Mouse (Mus musculus) urinary bladder, postnatal 36 days (tissue): ENCODE measurements around the gene Ppp2r5e.
A peak's percentile ranks its signal among the peaks of the same experiment; 100 is the strongest.

Experiments used
- DNase-seq, 2 experiments: peaks; one replicate each; pipeline ENCODE4 v3.0.0; 2022; ENCODE audit warnings: low spot score in 2 of 2, mixed read lengths in 1 of 2

Ppp2r5e gene

GRCm38 (mm10) chr12:75577255-75577654, 18.8 kb downstream of the Ppp2r5e start:
- no peak for DNase-seq

GRCm38 (mm10) chr12:75572271-75572670, 23.8 kb downstream of the Ppp2r5e start:
- peak in 1 of 2 experiments; percentile 26 for DNase-seq

- DNase-seq, result no peak
Measured at GRCm38 (mm10) chr12:75570138-75570537, 25.9 kb downstream of the Ppp2r5e start.

GRCm38 (mm10) chr12:75567745-75568144, 28.3 kb downstream of the Ppp2r5e start:
- DNase-seq, result no peak

GRCm38 (mm10) chr12:75565756-75566155, 30.3 kb downstream of the Ppp2r5e start:
- DNase-seq, result no peak

GRCm38 (mm10) chr12:75564498-75564897, 31.5 kb downstream of the Ppp2r5e start:
- DNase-seq, result no peak

- DNase-seq, result no peak
Measured at GRCm38 (mm10) chr12:75562996-75563618, 32.9 kb downstream of the Ppp2r5e start.

GRCm38 (mm10) chr12:75560681-75561387, 35.2 kb downstream of the Ppp2r5e start:
- DNase-seq, result no peak

GRCm38 (mm10) chr12:75559196-75559595, 36.8 kb downstream of the Ppp2r5e start:
- DNase-seq, result no peak

GRCm38 (mm10) chr12:75557813-75558212, 38.2 kb downstream of the Ppp2r5e start:
- no peak for DNase-seq

GRCm38 (mm10) chr12:75555032-75555431, 41.0 kb downstream of the Ppp2r5e start:
- DNase-seq, result no peak

GRCm38 (mm10) chr12:75552296-75552695, 43.7 kb downstream of the Ppp2r5e start:
- DNase-seq, result no peak

- no peak for DNase-seq
Measured at GRCm38 (mm10) chr12:75551671-75552070, 44.4 kb downstream of the Ppp2r5e start.

GRCm38 (mm10) chr12:75548999-75549398, 47.0 kb downstream of the Ppp2r5e start:
- no peak for DNase-seq

GRCm38 (mm10) chr12:75547174-75547573, 48.9 kb downstream of the Ppp2r5e start:
- no peak for DNase-seq

GRCm38 (mm10) chr12:75546241-75546640, 49.8 kb downstream of the Ppp2r5e start:
- DNase-seq, result no peak

- no peak for DNase-seq
Measured at GRCm38 (mm10) chr12:75545431-75545925, 50.6 kb downstream of the Ppp2r5e start.

GRCm38 (mm10) chr12:75544666-75545065, 51.4 kb downstream of the Ppp2r5e start:
- no peak for DNase-seq

- no peak for DNase-seq
Measured at GRCm38 (mm10) chr12:75544259-75544658, 51.8 kb downstream of the Ppp2r5e start.

GRCm38 (mm10) chr12:75543346-75543745, 52.7 kb downstream of the Ppp2r5e start:
- no peak for DNase-seq

GRCm38 (mm10) chr12:75540621-75541171, 55.3 kb downstream of the Ppp2r5e start:
- DNase-seq, result no peak

GRCm38 (mm10) chr12:75539228-75539627, 56.8 kb downstream of the Ppp2r5e start:
- DNase-seq, result no peak
